Mouse (Mus musculus) mouse embryonic stem cell (cell line): Measurements from ENCODE around the gene Thbd.

Experiments used
- in situ Hi-C, 2 experiments: fragments of 300-500 bp; cut with MboI; formaldehyde crosslinking; loops; 1 replicate in 1 of 2; 3 replicates in 1 of 2; pipeline ENCODE4 v1.14.3; 2019 to 2020; ENCODE audit warnings: low sequenced_read_pairs in 2 of 2, low pct_unique_long_range_greater_than_20kb in 1 of 2, mixed read lengths in 1 of 2; ENCODE audit not compliant: unreplicated experiment in 1 of 2

Thbd gene

GRCm38 (mm10) chr2:148407870-148408760 lies at the start of gene Thbd:
Thbd (minus strand) TSS chr2:148408188.
- in situ Hi-C loops: no loop called here

GRCm38 (mm10) chr2:148455341-148455740 lies 47.4 kb upstream of the Thbd start:
- in situ Hi-C loops: no loop called here

DNA sequence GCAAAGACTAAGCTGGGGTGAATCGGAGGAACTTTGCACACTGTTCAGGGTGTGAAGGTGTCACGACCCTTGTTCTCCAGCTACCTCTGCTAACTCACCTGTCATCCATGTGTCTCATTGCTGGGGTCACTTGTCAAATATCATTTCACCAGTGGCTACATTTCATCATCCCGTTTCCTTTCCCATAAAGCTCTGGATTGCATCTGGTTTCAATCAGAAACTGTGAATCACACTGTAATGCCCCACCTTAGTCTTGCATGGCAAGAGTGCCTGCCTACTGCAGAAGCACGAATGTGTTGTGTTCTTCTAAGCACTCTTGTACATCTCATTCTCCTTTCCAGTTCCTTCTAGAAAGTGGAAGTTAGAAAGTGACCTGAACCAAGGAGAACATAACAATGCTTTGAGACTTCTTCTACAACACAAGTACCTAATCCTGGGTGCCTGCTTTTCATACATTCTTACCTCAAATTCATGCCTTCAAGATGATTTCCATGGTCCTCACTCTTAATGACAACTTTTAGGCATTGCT lies 46.1 kb upstream of the Thbd start:
- in situ Hi-C loops: no loop called here

- in situ Hi-C loops: no loop called here
These were observed 45.1 kb upstream of the Thbd start for GRCm38 (mm10) chr2:148453061-148453460.

- in situ Hi-C loops: no loop called here
These were observed 43.5 kb upstream of the Thbd start for GRCm38 (mm10) chr2:148451498-148451897.

DNA sequence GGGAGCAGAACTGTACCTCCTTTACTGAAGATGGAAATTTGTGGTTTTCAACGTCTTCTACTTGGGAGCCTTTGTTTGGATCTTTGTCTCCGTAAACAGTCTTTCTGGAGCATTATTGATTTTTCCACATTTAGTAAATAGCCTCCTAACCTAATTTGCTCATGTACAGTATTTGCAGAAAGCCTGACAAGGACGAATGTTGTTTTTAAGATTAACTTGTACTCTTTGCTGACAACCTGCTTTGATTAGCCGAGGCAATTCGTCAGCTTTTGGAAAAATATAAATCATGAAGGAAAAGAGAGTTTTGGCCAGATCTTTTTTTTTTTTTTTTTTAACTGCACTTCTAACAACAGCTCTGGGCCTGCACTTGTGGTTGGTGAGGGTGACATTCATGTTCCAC lies 42.6 kb upstream of the Thbd start:
- in situ Hi-C loops: no loop called here

- in situ Hi-C loops: no loop called here
These were observed 41.7 kb upstream of the Thbd start for GRCm38 (mm10) chr2:148449659-148450058.

GRCm38 (mm10) chr2:148446446-148446845 lies 38.5 kb upstream of the Thbd start:
- in situ Hi-C loops: no loop called here

DNA sequence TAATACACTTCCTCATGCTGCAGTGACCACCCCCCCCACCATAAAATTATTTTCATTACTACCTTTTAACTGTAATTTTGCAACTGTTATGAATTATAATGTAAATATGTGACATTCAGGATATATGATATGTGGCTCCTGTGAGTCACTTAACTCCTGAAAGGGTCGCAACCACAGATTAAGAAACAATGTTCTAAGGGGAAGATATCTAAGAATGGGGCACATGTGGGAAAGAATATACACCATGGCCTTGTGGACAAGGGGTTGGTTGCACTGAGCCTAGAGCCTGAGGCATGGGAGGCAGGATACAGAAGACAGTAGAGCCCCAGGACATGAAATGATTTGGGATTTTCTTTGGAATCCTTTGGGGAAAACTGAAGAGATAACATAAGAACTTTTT lies 37.6 kb upstream of the Thbd start:
- in situ Hi-C loops: no loop called here

DNA sequence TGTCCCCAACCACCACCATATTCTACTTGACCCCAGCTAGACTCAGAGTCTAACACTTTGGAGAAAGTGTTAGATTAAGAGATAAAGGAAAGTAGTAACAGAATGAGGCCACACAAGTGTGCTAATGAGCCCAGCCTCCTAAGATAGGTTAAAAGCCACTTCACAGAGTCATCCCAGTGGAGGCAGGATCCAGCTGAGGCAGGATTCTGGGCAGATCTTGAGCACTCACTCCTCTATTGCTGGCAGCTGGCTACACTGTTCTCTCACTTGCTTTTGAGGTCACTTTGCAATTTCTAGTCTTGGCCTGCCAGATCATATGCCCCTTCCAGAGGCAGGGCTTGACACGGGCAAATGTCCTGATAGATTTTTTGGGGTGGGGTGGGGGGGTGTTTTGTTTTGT lies 36.5 kb upstream of the Thbd start:
- in situ Hi-C loops: no loop called here

DNA sequence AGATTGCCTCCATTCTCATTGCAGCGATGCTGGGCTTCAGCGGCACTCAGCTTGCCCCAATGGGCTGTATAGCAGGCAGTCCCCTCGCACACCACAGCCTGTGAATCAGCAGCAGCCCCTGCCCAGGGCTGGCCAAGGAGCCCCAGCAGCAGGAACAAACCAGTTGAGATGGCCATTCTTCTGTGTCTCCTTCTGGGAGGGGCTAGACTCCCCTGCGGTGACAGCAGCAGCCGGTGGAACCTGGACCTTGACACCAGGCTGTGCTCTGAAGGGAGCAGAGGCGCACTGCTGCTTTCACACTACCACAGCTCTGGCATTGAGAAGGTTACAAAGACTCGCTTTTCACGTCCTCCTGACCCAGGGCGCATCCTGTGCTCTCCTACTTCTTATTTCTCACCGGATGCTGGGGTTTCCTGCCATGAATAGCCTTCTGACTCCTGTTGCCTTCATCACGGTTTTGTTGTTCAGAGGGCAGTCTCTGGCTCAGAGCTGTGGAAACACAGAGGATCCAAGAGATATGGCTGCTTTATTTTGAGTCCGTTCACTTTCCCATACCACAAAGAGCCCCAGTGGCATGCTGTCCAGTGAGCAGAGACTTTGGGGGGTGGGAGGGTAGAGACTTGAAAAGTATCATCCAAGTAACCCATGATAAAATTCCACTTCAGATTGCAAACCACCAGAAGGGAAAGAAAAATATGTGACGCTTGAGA lies 35.4 kb upstream of the Thbd start, which contains the start of gene Cd93:
TSS of gene Cd93 (minus strand) at position 315 of the 710 bp plus-strand sequence.
- in situ Hi-C loops: no loop called here

- in situ Hi-C loops: no loop called here
These were observed 34.7 kb upstream of the Thbd start for GRCm38 (mm10) chr2:148442710-148443109.

- in situ Hi-C loops: no loop called here
These were observed 34.2 kb upstream of the Thbd start for GRCm38 (mm10) chr2:148442172-148442571.

- in situ Hi-C loops: no loop called here
These were observed 33.4 kb upstream of the Thbd start for GRCm38 (mm10) chr2:148441421-148441820.

- in situ Hi-C loops: no loop called here
These were observed 31.8 kb upstream of the Thbd start for GRCm38 (mm10) chr2:148439691-148440276.

- in situ Hi-C loops: no loop called here
These were observed 28.3 kb upstream of the Thbd start for GRCm38 (mm10) chr2:148436285-148436684.

- in situ Hi-C loops: no loop called here
These were observed 24.4 kb upstream of the Thbd start for GRCm38 (mm10) chr2:148432346-148432745.

- in situ Hi-C loops: no loop called here
These were observed 23.0 kb upstream of the Thbd start for GRCm38 (mm10) chr2:148430941-148431340.

GRCm38 (mm10) chr2:148429001-148429505 lies 21.1 kb upstream of the Thbd start:
- in situ Hi-C loops: no loop called here
